Mouse (Mus musculus) c-Kit-negative CD71-positive TER-119-positive erythroid progenitor cells, embryonic 14.5 days (primary cell): ENCODE results near the gene Syndig1l.

Experiments
- DNase-seq: peaks from one replicate; pipeline ENCODE4 v3.0.0-alpha.2; 2013; ENCODE audit warnings: low read depth, low spot score

Syndig1l gene

DNA sequence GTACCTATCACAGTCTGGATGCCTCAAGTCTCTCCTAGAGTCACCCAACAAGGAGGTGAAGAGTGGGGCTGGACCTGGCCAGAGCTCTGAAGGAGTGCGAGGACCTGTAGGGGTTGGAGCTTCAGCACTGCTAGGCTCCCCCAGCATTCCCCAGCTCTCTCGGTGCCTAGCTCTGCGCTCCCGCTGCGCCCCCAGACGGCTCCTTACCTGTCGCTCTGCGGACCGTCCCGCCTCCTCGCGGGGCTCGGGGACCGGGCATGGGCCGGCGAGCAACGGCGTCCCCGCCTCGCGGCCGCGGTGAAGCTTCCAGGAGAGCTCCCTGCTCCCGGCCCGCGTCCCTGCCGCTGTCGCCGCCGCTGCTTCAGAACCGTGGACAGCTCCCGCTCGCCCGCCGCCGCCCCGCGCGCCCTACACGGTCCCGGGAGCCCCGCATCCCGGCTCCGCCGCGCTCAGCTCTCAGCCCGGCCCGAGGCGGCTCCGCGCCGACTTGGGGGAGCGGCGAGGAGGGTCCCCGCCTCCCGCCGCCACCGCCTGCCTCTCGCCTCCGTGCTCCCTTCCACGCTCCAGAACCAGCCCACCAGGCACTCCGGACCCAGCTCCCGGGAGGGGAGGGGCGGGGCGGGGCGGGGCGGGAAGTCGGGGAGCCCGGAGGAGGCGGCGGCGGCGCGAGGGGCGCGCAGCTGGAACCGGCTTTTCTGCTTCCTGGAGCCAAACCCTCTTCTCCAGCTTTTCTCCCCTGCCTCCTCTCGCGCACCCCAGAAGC is at the start of gene Syndig1l:
Syndig1l (minus strand) TSS at position 513 of the 763 bp plus-strand sequence.
- DNase-seq: no peak

DNA sequence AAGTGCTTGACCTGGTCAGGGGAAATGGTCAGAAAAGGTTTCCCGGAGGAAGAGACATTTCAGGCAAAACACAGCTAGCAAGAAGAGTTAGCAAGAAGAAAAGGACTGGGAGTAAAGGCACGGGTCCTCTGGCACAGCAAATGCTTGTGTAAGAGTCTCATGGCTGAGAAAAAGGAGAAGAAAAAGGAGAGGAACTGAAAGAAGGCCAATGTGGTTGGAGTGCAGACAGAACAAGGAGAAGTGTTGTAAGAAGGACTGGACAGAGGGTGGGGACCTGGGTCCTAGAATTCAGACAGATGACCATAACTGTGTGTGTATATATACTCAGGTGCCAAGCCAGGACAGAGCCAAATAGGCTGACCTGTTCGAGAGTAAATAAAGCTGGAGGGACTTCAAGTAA is 49.5 kb upstream of the Syndig1l start:
- no peak for DNase-seq

DNA sequence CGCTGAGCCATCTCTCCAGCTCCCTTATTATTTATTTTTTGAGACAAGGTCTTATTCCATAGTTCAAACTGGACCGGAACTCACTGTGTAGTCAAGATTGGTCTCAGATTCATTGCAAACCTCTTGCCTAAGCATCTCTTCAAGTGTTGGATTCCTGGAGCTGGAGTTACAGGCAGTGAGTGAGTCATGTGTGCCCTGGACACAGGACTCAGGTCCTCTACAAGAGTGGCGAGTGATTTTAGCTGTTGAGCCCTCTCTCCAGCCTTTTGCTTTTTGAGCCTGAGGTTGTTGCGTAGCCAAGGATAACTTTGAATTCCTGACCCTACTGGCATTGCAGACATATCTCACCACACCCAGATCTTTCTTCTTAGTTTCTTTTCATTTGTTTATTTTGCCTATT is 47.1 kb upstream of the Syndig1l start:
- no peak for DNase-seq

DNA sequence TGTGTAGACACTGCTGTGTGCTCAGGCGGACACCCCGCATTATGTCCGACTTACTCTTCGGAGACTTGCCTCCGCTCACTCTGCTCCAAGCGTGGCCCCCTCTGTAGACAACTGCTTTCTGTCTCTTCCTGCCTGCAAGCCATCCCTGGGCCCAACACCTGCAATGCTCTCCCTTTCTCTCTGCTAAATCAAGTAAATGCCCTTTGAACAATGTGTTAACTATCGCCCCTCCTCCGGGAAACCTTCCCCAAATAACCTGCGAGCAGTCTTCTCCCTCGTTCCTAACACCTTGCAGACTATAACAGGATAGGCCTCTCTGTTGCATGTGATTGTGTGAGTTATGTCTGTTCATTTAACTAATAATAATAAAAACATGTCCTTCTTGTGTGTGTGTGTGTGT is 44.9 kb upstream of the Syndig1l start:
- DNase-seq: no peak

DNA sequence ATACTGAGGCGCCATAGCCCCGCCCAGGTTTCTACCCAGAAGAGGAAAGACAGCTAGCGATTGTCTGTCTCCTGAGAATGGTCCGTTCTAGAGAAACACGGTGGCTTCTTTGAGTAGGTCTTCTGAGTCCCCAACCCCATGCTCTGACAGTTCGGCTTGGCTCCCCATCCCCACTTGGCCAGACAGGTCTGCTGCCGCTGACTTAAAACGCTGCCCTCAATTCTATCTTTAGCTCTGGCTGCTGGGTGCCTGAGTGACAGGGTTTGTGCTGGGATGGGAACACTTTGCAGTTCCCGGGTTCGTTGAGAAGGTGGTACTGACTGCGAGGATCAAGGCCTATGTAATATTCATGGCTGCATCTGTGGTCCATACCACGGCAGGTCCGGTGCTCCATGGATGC is 34.7 kb upstream of the Syndig1l start:
- no peak for DNase-seq

DNA sequence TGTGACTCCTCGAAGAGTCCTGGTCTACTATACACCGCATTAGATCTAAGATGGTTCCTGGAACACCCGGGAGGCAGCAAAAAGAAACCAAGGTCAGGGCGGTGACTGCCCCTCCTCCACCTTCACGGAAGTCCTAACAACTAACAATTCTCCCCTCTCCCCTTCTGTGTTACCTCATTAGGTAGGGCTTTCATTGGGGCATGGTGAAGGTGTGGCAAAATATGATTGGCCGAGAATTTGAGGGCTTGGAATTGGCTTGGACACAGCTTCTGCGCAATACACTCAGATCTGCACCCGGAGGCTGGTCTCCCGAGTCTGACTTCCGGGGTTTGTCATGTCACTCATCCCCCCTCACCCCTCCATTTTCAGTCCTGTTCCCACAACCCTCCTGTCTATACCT is 29.8 kb upstream of the Syndig1l start:
- DNase-seq: no peak

DNA sequence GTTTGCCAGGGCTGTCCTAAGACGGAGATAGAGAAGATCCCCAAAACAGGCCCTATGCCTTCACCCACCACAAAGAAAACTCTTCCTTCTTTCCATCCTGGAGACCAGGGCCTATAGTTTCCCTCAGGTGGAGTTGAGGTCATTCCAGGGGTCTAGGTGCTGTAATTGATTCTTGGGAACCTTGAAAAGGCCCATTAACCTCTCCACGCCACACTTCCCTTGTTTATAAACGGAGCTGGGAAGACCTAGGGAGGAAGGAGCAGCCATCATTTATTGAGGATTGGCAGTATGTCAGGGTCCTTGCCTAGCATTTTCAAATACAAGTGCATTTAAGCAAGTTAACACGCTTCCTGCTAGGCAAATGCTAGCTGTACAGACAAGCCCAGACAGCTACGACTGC is 28.8 kb upstream of the Syndig1l start:
- DNase-seq: no peak

DNA sequence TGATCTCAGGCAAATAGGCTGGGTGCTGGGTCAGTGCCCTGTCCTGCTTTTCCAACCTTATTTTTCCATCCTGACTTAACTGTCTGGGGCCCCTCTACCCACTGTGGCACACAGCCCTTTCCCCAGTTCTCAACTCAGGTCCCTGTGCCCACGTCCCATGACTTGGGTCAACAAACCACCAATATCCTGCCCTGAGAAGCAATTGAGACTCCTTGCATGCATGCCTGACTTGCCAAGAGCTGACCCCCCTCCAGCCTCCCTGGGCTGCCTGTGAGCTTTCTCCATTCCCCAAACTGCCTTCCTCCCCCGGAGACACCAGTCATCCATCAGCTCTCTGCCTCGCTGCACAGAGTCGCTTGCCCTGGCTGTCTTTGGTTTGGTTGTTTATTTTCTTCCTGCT is 28.4 kb upstream of the Syndig1l start:
- DNase-seq: no peak

DNA sequence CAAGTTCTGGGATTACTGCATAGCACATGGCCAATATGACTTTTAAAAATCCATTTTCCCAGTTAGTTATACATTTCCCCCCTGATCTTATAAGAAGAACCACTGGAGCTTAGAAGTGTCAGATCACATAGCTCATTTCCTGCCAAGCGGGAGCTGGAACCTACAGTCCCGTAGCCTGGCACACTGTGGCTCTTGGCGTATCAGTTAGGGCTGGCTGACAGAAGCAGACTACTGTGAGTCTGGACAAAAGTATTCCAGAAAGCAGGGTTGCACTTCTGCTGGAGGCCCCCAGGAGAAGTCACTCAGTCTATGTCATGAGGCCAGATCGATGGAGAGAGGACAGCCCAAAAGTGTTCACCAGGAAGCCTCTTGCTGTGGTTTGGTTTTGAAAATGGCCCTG is 27.8 kb upstream of the Syndig1l start:
- no peak for DNase-seq

DNA sequence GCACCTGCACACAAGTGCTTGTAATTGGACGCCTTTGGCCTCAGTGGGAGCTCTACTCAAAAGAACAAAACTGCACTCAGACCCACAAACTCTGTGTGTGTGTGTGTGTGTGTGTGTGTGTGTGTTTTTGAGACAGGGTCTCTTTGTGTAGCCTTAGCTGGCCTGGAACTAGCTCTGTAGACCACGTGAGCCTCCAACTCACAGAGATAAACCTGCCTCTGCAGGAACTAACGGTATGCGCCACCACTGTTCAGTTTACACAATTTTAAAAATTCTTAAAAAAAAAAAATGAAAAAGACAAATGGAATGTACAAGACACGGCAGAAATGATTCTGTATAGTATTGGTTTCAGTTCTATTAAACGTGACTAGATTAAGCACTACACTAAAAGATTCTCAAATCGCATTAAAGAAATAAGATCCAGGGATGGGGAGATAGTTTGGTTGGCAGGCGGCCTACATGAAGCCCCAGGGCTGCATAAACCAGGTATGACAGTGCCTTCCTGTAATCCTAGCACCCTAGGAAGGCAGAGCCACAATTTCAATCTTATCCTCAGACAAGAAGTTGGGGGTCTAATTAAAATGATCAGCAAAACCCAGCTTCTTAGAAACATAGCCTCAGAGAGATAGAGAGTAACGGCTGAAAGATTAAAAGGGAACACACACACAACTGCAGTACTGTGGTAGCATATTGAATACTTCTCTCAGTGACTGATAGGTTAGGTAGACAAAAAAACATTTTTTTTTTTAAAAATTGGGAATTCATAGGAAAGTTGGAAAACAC is 20.0 kb upstream of the Syndig1l start:
- no peak for DNase-seq

DNA sequence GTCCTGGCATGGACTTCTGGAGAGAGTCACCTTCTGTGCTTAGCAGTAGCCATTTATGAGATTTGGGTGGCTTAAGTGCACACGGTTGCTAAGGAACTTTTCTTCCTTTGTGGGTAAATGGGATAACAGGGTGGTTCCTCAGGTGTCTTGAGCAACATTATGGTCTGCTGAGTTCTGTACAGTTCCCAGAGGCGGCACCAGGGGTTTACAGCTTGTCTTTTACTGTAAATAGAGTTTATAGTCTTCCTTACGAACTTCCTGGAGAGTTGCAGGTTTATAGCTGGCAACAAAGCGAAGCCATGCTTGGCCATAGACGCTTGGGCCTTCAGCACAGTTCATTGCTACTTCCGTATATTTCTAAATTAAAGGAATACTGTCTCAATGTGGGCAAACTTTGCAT is 15.9 kb upstream of the Syndig1l start:
- no peak for DNase-seq

DNA sequence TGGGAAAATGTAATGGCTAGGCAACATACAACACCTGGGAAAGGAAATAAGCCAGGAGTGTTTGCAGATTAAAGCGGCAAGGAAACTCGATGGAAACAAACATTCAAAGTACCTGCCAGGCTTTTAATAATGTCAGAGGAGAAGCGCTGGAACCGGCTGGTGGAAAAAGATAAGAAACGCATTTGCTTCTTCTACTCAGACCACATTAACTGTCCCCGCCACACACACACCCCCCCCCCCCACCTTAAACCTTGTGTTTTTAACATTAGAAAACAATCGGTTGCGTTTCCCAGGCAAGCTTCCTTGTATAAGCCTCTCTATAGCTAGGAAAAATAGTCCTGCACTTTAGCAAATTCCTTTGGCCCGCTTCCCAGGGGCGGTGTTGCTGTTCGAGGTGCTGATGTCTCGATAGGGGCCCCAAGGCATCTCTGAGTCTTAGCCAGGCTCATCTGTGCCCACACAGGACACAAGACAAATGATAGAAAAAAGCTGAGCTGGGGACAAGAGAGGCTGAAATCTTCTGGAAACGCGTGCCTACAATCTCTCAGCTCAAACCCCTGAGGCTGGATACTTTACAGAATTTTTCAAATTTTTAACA is 11.3 kb upstream of the Syndig1l start:
- peak; percentile 30 for DNase-seq

DNA sequence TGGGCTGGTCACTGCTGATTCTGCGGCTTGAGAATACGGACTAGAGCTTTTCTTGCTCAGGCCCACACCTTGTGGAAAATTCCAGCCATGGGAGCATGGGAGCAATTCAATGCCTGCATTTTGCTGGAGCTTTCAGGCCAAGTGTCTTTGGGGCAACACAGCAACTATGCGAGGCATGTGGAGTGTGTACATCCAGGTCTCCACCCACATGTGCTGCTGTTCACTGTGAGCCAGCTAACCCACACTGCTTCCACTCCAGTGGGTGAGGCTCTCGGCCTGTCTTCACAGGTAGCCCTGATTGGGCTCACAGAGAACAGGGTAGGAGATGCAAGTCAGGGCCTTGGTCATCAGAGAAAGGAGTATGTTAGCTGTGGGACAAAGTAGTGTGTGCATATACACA is 9.2 kb upstream of the Syndig1l start:
- no peak for DNase-seq

DNA sequence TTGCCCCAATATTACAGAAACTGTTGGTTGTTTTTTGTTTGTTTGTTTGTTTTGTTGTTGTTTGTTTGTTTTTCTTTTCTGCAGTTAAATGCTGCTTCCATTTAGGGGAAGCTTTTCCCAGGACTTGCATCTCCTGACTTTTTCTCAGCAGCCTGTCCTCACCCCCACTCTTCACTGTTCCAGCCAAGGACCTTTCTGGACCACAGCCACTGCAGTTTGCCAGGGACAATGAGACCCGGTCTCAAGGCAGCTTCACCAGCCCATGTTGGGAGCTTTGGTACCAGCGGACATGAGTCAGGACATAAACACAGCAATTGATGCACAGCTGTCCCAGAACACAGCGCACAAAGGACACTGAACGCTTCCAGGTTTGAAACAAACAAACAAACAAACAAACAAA is 8.3 kb upstream of the Syndig1l start:
- no peak for DNase-seq

DNA sequence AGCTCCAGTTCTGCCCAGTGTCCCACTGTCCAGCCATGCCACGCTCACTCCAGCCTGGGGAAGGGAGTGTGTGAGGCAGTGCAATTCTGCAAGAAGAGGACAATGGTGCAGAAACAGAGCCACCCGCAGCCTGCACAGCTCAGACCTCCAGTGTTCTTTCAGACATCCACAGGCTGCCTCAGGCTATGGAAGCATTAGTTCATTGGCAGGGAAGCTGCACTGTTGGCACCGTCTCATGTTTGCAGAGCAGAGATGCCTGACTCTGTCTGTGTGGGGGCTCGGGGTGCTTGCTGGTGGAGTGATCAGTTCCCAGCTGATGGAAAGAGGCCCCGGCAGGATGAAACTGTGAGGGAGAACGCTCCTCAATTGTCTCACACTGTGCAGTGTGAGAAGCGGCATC is 4.0 kb upstream of the Syndig1l start:
- no peak for DNase-seq

DNA sequence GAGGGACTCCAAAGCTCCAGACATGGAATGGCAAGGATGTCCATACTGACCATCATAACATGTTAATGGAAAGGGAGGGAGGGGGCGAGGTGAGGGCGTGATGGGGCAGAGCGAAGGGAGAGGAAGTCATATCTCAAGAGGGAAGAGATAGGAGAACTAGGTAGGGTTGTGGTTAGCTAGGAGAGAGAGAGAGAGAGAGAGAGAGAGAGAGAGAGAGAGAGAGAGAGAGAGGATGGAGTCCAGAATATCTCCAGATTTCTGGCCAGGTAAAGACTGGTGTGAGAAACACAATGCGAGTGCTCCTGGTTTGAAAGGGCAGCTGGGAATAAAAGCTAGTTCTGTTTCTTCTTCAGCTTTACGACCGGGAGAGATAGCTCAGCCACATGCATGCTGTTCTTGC is 6.5 kb downstream of the Syndig1l start:
- DNase-seq: no peak

DNA sequence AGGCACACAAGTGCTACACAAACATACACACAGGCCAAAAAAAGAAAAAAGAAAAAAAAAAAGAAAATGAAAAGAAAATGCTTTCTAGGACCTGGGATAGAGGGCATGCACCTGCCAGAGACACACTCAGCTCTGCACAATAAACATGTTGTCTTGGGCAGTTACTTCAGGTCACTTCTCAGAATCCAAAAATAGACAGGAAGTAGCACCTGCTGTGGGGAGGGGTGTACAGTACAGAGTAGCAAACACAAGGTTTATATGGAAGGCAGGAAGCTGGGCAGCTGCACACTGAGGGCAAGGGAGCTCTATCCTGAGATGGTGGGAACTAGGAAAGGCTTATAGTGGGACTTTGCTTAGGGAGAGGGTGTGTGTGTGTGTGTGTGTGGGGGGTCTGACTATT is 7.3 kb downstream of the Syndig1l start:
- no peak for DNase-seq

DNA sequence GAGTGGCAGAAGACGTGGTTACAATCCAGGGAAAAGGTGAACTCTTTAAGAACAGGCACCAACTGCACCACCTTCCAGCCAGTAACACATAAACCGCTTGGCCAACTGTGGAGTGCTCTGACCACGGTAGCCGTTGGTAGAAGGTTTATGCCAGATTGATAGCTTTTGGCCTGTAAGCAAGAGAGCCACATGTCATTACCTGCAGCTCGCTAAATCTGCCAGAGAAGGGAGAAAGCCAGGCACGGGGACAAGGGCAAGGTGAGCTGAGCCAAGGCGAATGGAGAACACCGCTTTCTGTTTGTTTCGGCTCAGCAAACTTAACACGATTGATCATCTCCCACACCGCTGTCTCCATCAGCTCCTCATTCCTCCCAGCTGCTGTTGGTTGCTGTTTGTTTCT is 9.6 kb downstream of the Syndig1l start:
- DNase-seq: no peak

DNA sequence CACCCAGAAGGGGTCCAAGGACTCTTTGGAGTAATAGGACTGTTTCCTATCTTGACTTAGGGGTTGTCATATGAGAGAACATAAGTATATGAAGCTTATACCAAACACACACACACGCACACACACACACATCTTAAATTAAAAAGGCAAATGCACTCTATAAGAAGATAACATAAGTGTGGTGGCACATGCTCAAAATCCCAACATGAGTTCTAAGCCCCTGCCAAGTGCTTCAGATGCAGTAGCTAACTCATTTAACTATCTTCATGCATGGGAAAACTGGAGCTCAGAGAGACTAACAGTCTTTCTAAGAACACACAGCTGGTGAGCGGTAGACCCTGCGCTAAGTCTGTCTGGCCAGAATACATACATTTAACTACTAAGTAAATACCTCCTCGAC is 11.1 kb downstream of the Syndig1l start:
- DNase-seq: no peak

DNA sequence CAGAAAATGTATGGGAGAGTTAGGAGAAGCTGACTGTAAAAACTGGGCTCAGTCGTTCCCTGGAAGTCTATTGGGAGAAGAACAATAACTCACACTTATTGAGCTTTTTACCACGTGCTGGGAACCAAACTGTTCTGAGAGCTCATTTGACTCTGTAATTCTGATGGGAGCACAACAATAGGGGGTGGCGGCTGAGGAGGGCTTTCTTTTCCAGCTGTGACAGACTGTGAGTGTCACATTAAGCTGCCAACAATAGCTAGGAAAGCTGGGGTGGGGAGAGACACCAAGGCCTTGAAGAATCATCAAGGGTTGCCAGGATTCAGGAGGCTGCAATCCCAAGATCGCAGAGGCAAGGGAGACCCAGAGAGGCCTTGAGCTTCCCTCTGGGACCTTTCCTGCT is 12.5 kb downstream of the Syndig1l start:
- no peak for DNase-seq

DNA sequence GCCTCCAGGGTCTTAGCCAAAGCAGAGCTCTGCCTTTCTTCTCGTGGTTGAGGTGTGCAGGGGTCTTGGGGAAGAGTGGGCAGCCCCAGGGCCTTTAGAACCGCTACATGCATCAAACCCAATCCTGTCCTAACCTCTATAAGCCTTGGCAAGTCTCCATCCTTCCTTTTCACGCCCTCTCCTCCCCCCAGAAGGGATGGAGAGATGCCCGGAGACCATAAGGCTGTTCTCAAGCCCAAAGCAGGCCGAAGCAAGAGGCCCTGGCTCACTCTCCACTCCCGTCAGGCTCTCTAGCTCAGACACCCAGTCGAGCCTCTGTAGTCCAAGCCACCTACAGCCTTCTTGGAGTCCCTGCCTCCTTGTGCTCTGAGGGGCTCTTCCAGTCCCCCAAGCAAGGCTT is 14.1 kb downstream of the Syndig1l start:
- DNase-seq: no peak

DNA sequence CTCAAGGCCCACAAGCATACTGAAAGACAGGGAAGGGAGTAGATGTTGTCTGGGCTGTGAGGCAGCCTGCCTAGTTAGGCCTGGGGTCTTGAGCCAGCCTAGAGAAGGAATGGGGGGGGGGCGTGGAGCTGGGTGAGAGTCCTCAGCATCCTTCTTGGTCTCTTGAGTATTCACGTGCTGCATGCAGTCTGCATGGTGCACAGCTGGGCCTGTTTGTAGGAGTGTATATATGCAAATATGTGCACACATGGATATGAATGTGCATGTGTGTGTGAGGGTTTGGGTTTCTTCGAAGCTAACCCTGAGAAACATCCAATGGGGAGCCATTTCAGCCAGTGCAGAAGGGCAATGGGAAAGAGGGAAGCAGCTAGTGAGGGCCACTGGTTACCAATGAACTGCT is 22.6 kb downstream of the Syndig1l start:
- DNase-seq: no peak
